Mouse (Mus musculus) embryonic fibroblast, embryonic 13.5 days (primary cell): ENCODE results near the gene Ppm1g. TPM values are rescaled to one million over a fixed set of nuclear protein-coding genes. Genes with fewer than 3 reads are reported as not detected.
A peak's percentile ranks its signal among the peaks of the same experiment; 100 is the strongest.

Experiments used
- H3K27ac ChIP-seq: 2 replicates; pipeline ENCODE4 v1.5.1; 2012; ENCODE audit warnings: low read length, control low read depth, inconsistent platforms; ENCODE audit not compliant: insufficient read depth
- H3K4me1 ChIP-seq: 2 replicates; pipeline ENCODE4 v1.6.1; 2011; ENCODE audit warnings: low read length; ENCODE audit not compliant: control insufficient read depth, insufficient read depth
- H3K4me3 ChIP-seq: 2 replicates; pipeline ENCODE4 v1.5.1; 2011; ENCODE audit warnings: mild to moderate bottlenecking, control low read depth, low read length; ENCODE audit not compliant: insufficient read depth
- CTCF ChIP-seq: IDR thresholded peaks from 2 replicates; pipeline ENCODE4 v1.5.1; 2011; ENCODE audit warnings: mild to moderate bottlenecking, control low read depth, low read length, moderate library complexity, borderline replicate concordance; ENCODE audit not compliant: insufficient read depth
- POLR2A ChIP-seq: IDR thresholded peaks from 2 replicates; pipeline ENCODE4 v1.6.1; 2011; ENCODE audit warnings: low read depth, mild to moderate bottlenecking, control low read depth, low read length, moderate library complexity
- polyA plus RNA-seq: library from polyadenylated mRNA; stranded (reverse); fragments of >200 nt; gene quantifications from 2 replicates; pipeline ENCODE4 v1.2.4, GENCODE M21; 2011; ENCODE audit warnings: low read depth; ENCODE audit not compliant: missing spikeins, insufficient read length

Ppm1g gene
- polyA plus RNA-seq, 1 experiment: 131 TPM

DNA sequence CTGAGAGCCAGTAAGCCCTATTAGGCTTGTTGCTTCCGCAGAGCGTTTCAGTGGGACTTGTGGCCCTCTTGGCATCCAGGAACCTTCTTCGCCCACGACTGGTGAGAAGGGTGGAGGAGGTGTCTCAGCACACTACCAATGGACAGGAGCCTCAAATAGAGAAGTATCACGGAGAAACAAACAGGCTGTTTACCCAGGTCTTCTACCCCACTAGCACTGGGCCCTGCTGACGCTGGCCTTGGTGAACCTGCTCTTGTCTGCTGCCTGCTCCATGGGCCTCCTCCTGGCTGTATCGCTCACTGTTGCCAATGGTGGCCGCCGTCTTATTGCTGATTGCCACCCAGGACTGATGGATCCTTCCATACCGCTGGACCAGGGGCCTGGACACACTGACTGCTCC is 31.7 kb upstream of the Ppm1g start:
- no peak for TF ChIP-seq CTCF
- no peak for TF ChIP-seq POLR2A
- H3K4me1 ChIP-seq: no peaks in the 10 kb centered on the region
- H3K27ac ChIP-seq: no peak overlapping the region
- no peak overlapping the region for H3K4me3 ChIP-seq

DNA sequence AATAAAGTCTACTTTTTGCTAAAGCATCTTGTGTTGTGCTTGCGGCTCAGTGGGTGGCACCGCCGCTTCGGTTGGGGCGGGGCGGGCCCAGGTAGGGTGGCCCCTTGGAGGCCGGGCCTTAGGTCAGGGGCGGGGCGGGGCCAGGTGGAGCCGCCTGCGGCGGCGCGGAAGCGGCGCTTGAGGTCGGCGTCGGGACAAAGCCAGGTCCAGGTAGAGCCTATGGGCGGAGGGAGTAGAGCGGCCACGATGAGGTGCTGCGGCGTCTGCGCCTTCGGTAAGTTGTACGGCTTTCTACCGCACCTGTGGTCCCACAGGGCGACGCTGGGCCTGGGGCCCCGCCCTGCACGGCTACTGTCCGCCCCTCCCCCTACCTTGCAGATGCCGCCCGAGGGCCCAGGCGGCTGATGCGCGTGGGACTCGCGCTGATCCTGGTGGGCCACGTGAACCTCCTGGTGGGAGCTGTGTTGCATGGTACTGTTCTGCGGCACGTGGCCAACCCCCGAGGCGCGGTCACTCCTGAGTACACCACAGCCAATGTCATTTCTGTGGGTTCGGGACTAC is 31.1 kb upstream of the Ppm1g start, which contains the start of gene Krtcap3:
Krtcap3 (plus strand) TSS at position 151 of the 561 bp plus-strand sequence.
- H3K4me1 ChIP-seq: no peaks in the 10 kb centered on the region
- TF ChIP-seq POLR2A (no peak), CTCF (no peak)
- no peak within 1 kb of the TSS for H3K4me3 ChIP-seq
- no peak within 1 kb of the TSS for H3K27ac ChIP-seq

DNA sequence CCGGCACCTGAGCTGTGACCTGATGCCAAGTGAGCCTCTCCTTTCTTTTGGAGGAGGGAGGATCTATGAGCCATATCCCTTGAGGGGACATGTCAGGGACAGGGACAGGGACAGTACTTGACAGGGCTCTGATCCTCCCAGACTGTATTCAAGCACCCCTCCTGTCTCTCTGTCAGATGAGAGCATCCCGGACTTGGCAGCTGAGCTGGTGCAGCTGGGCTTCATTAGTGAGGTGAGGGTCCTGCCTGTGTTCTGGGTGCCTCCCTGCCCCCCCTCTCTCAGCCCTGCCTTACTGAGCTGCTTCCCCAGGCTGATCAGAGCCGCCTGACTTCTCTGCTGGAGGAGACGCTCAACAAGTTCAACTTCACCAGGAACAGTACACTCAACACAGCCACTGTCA is 30.2 kb upstream of the Ppm1g start:
- Histone ChIP-seq H3K4me3 (no peak overlapping the region), H3K27ac (no peak overlapping the region), H3K4me1 (no peaks in the 10 kb centered on the region)
- TF ChIP-seq CTCF (no peak), POLR2A (no peak)

DNA sequence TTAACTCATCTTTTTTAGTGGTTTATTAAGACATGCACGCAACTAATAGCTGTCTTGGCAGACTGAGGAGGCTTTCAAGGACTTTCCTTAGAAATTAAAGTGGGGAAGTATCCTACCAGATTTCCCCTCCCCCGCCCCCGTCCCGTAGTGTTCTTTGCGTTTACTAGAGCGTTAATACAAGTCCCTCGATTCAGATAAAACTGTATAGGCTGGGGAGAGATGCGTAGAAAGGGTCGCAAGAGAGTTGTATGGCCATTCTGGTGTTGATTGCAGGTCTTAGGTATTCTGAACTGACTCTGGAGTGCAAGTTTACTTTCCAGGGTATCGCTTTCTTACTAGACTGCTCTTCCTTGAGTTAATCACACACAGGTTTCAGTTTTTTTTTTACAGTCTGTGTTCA is 21.7 kb upstream of the Ppm1g start:
- peak overlapping the region; percentile 73 for H3K4me3 ChIP-seq
- TF ChIP-seq POLR2A (no peak), CTCF (no peak)
- no peaks in the 10 kb centered on the region for H3K4me1 ChIP-seq
- H3K27ac ChIP-seq: peak overlapping the region; percentile 10; the same call in 1 of the 2 replicates

DNA sequence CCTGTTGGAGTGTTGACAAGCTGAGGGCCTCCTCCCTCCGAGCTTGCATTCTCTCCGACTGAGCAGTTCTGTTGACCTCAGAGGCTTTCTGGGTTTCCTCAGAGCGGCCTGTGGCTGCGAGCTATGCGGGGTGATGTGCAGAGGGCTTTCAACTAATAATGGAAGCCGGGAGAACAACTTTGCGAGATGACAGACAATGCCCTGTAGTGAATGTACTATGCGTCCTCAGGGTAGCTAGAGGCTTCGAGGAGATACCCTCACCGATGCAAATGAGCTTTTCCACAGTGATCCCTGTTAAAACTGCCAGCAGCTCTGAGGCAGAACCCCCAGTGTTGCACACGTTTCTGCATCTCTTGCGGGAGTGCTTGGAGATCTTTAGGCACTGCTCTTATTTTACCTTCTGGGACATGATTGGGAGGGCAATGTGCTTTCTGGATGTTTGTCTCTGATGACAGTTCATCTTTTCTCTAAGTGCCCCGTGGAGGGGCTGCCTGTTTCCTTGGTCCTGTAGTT is 21.1 kb upstream of the Ppm1g start:
- TF ChIP-seq CTCF: no peak
- no peak; the same call in 1 of the 2 replicates for TF ChIP-seq POLR2A
- H3K27ac ChIP-seq: peak overlapping the region; percentile 10; the same call in 1 of the 2 replicates
- no peaks in the 10 kb centered on the region for H3K4me1 ChIP-seq
- peak overlapping the region; percentile 73 for H3K4me3 ChIP-seq

DNA sequence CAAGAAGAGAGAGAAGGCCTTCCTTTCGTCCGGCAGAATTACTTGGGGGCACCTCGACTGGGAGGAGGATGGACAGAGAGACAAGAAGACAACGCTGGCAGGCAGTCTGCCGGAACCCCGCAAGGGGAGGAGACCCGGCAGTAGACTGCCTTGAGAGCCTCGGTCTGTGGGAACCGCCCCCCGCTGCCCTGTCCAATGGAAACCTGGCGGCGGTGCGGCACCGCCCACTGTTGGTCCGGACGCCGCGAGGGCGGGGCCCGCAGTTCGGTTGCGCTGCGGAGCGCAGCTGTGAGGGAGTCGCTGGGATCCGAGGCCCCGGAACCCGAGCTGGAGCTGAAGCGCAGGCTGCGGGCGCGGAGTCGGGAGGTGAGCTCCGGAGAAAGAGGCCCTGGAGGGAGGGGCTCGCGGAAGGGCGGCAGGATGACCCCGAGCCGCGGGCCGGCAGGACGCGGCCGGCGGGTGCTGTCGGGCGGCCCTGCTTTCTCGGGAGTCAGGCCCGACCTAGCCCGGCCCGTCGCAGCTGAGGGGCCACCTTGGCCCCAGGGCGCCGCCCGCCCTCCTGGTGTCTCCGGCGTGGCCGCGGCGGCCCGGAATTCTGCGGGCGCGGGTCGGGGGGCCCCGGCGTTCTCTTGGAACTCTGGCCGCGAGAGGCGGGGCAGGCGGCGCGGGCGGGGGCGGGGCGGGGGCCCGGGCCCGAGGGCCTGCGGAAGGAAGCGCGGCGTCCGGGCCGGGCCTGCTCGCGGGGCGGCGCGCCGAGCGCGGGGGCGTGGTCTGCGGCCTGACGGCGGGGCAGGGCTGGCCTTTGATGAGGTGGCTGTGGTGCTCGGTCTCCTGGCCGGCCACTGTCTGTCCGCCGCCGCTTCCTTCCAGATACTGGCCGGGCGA is 20.4 kb upstream of the Ppm1g start, which contains the start of the genes Nrbp1 and Gm9970:
Nrbp1 (plus strand) TSS at position 228 of the 885 bp plus-strand sequence.
Gm9970 (minus strand) TSS at position 596 of the 885 bp plus-strand sequence.
- TF ChIP-seq POLR2A (peak; percentile 92), CTCF (no peak)
- Histone ChIP-seq H3K4me3 (peak within 1 kb of the TSS; percentile 76), H3K27ac (peak within 1 kb of the TSS; percentile 92), H3K4me1 (no peaks in the 10 kb centered on the region)

DNA sequence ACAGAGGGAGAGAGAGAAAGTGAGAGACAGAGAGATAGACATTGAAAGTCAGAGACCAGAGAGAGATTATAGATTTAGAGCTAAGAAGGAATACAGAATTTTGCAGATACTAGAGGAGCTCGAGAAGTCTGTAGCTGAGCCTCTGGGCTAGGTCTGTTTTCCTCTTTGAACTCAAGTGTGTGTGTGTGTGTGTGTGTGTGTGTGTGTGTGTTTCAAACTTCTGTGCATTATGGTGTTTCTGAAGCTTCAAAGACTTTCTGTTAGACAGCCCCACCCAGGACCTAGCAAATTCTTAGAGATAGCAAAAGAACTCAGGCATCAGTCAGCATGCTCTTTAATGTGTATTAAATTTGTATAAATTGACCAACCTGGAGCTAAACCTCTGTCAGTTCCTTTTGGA is 6.2 kb upstream of the Ppm1g start:
- Histone ChIP-seq H3K27ac (no peak overlapping the region), H3K4me3 (no peak overlapping the region), H3K4me1 (no peaks in the 10 kb centered on the region)
- TF ChIP-seq POLR2A (no peak), CTCF (no peak)

DNA sequence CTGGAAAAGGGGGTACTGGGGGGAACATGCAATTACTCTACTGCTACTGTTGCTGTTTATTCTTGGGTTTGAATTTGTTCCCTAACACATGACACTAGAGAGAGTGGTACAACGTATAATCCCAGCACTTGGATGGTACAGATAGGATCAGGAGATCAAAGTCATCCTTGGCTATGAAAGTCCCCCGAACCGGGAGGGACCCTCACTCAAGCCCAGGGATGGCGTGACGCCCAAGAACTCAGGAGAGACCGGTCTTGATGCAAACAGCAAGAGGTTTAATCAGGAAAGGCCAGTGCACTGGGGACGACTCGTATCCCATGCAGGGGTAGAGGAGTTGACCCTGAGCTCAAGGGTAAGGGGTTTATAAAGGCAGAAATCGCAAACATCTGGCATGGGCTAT is 2.2 kb upstream of the Ppm1g start:
- Histone ChIP-seq H3K27ac (no peak overlapping the region), H3K4me3 (no peak overlapping the region), H3K4me1 (no peaks in the 10 kb centered on the region)
- no peak for TF ChIP-seq POLR2A
- TF ChIP-seq CTCF: no peak

DNA sequence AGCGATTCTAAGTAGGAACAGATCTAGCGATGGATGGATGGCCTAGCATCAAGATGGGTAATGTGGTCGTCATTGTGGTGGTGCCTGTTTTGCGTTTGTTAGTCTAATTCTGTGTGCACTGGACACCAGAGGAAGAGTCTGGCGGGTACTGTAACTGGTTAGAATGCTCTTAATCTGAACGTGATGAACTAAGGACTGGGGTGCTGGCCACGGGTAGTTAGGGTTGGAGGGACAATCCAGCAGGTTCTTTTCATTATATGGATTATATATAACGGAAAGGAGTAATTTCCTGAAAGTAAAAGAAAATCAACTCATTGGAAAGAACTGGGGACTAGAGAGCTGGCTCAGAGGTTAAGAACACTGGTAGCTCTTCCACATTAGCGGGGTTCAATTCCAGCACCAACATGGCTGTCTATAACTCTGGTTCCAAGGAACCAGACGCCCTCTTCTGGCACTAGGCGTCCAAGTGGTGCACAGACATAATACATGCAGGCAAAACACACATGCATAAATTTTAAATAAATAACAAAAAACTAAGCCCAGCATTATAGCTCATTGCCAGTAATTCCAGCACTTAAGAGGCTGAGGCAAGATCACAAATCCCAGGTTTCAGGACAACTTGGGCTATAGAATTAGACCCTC is 938 bp upstream of the Ppm1g start:
- Histone ChIP-seq H3K27ac (peak overlapping the region; percentile 77), H3K4me1 (no peaks in the 10 kb centered on the region), H3K4me3 (peak overlapping the region; percentile 62)
- TF ChIP-seq POLR2A (peak; percentile 46; the same call in 1 of the 2 replicates), CTCF (peak; percentile 32; the same call in 1 of the 2 replicates)
